Mouse (Mus musculus) kidney, postnatal 0 days (tissue): Measurements from ENCODE around the gene Tns4. TPM values are rescaled to one million over a fixed set of nuclear protein-coding genes. Genes with fewer than 3 reads are reported as not detected.
A peak's percentile ranks its signal among the peaks of the same experiment; 100 is the strongest.

ENCODE experiments used
- ATAC-seq: fragments of 200-750 bp; cut with Nextera tagmentation; replicated peaks from 2 replicates; pipeline ENCODE4 v1.8.0; 2017; ENCODE audit warnings: low read depth, moderate number of reproducible peaks, moderate TSS enrichment, moderate library complexity; ENCODE audit not compliant: low FRiP score
- DNase-seq: peaks from one replicate; pipeline ENCODE4 v3.0.0-alpha.2; 2016; ENCODE audit warnings: low spot score
- H3K27ac ChIP-seq: fragments of 300-500 bp; sonication (generic); 2 replicates; pipeline ENCODE4 v1.5.1; 2014; ENCODE audit warnings: mild to moderate bottlenecking
- H3K27me3 ChIP-seq: fragments of 300-500 bp; sonication (generic); 2 replicates; pipeline ENCODE4 v1.6.1; 2014; ENCODE audit warnings: low read length, mixed read lengths; ENCODE audit not compliant: insufficient read depth
- H3K36me3 ChIP-seq: fragments of 300-500 bp; sonication (generic); 2 replicates; pipeline ENCODE4 v1.6.1; 2014; ENCODE audit warnings: low read length, mixed read lengths; ENCODE audit not compliant: insufficient read depth
- H3K4me1 ChIP-seq: fragments of 300-500 bp; sonication (generic); replicated peaks from 2 replicates; pipeline ENCODE4 v1.6.1; 2014; ENCODE audit warnings: antibody characterized with exemption, low read length, mixed read lengths; ENCODE audit not compliant: insufficient read depth
- H3K4me2 ChIP-seq: fragments of 300-500 bp; sonication (generic); 2 replicates; pipeline ENCODE4 v1.6.1; 2014; ENCODE audit warnings: mild to moderate bottlenecking, low read length, moderate library complexity, mixed read lengths
- H3K4me3 ChIP-seq: fragments of 300-500 bp; sonication (generic); replicated peaks from 2 replicates; pipeline ENCODE4 v1.5.1; 2014; ENCODE audit warnings: low read depth, low read length
- H3K9ac ChIP-seq: fragments of 300-500 bp; sonication (generic); 2 replicates; pipeline ENCODE4 v1.6.1; 2014; ENCODE audit warnings: low read depth, low read length
- H3K9me3 ChIP-seq: fragments of 300-500 bp; sonication (generic); replicated peaks from 2 replicates; pipeline ENCODE4 v1.6.1; 2016; ENCODE audit warnings: low read length, inconsistent platforms, mixed read lengths
- CTCF ChIP-seq: IDR thresholded peaks from 2 replicates; pipeline ENCODE4 v1.5.1; 2016; ENCODE audit warnings: antibody characterized with exemption, low read depth, mild to moderate bottlenecking, moderate library complexity
- WGBS: fragments of 180-500 bp; shearing (Covaris S2); extraction: QIAGEN DNeasy Blood & Tissue Kit; methylation state at CpG from one replicate; pipeline ENCODE4 v1.1.7; 2014; 5-methylcytosine and 5-hydroxymethylcytosine counted together
- polyA plus RNA-seq: library from polyadenylated mRNA; unstranded; fragments of >200 nt; fragmentation: Nextera tagmentation; extraction: Ambion mirVana; gene quantifications from 2 replicates; pipeline ENCODE4 v1.2.1, GENCODE M21; 2015

The Tns4 gene
- polyA plus RNA-seq, 1 experiment from 2014 or later: 0.16 TPM

- DNase-seq (no peak), ATAC-seq (no peak)
- no peak for TF ChIP-seq CTCF
- Histone ChIP-seq H3K4me3 (no peak overlapping the region), H3K4me2 (no peak overlapping the region), H3K27me3 (no peaks in the 10 kb centered on the region), H3K4me1 (0 out of 2 replicates have a peak, but pooled peaks cover 6% of the 10 kb centered on the region), H3K27ac (no peak overlapping the region), H3K9me3 (no peaks in the 10 kb centered on the region), H3K36me3 (no peaks in the 10 kb centered on the region), H3K9ac (no peak overlapping the region)
- 83% methylated on average over 6 of the region's 6 CpGs for WGBS
Observed at GRCm38 (mm10) chr11:99025878-99026277, 63.2 kb downstream of the Tns4 start.

- H3K4me3 ChIP-seq: peak overlapping the region; percentile 75
- ATAC-seq (no peak), DNase-seq (no peak)
- no peaks in the 10 kb centered on the region for H3K27me3 ChIP-seq
- WGBS: 45% methylated on average over 18 of the region's 18 CpGs
- 0 out of 2 replicates have a peak, but pooled peaks cover 6% of the 10 kb centered on the region for H3K4me1 ChIP-seq
- no peak for TF ChIP-seq CTCF
- 0 out of 2 replicates have a peak overlapping the region, but pooled peaks have one; percentile 23 for H3K9ac ChIP-seq
- H3K27ac ChIP-seq: 0 out of 2 replicates have a peak overlapping the region, but pooled peaks have one; percentile 16
- H3K36me3 ChIP-seq: 0 out of 2 replicates have a peak, but pooled peaks cover 7% of the 10 kb centered on the region
- no peaks in the 10 kb centered on the region for H3K9me3 ChIP-seq
- H3K4me2 ChIP-seq: peak overlapping the region; percentile 55
Observed at GRCm38 (mm10) chr11:99024468-99025134, 64.5 kb downstream of the Tns4 start.

GRCm38 (mm10) chr11:99023500-99024467 lies 65.3 kb downstream of the Tns4 start, which contains the start of gene Top2a:
TSS of gene Top2a (minus strand) at chr11:99024189.
- peak; percentile 99 for DNase-seq
- Histone ChIP-seq H3K9me3 (no peaks in the 10 kb centered on the region), H3K36me3 (0 out of 2 replicates have a peak, but pooled peaks cover 10% of the 10 kb centered on the region), H3K4me2 (peak within 1 kb of the TSS; percentile 67), H3K9ac (peak within 1 kb of the TSS; percentile 75), H3K4me3 (peak within 1 kb of the TSS; percentile 75), H3K4me1 (0 out of 2 replicates have a peak, but pooled peaks cover 6% of the 10 kb centered on the region), H3K27ac (peak within 1 kb of the TSS; percentile 52), H3K27me3 (no peaks in the 10 kb centered on the region)
- under 1% methylated on average over 54 of the region's 54 CpGs for WGBS
- no peak for TF ChIP-seq CTCF
- ATAC-seq: peak; percentile 94

GRCm38 (mm10) chr11:99023094-99023493 lies 66.0 kb downstream of the Tns4 start:
- Histone ChIP-seq H3K27ac (no peak overlapping the region), H3K36me3 (0 out of 2 replicates have a peak, but pooled peaks cover 10% of the 10 kb centered on the region), H3K9me3 (no peaks in the 10 kb centered on the region), H3K27me3 (no peaks in the 10 kb centered on the region), H3K4me2 (peak overlapping the region; percentile 67), H3K4me1 (0 out of 2 replicates have a peak, but pooled peaks cover 6% of the 10 kb centered on the region), H3K4me3 (peak overlapping the region; percentile 75), H3K9ac (peak overlapping the region; percentile 75)
- DNase-seq (no peak), ATAC-seq (no peak)
- 4% methylated on average over 4 of the region's 4 CpGs for WGBS
- no peak for TF ChIP-seq CTCF

- Histone ChIP-seq H3K4me2 (peak overlapping the region; percentile 67), H3K9me3 (no peaks in the 10 kb centered on the region), H3K9ac (no peak overlapping the region), H3K27ac (no peak overlapping the region), H3K36me3 (0 out of 2 replicates have a peak, but pooled peaks cover 10% of the 10 kb centered on the region), H3K27me3 (no peaks in the 10 kb centered on the region), H3K4me3 (peak overlapping the region; percentile 75), H3K4me1 (0 out of 2 replicates have a peak, but pooled peaks cover 6% of the 10 kb centered on the region)
- no peak for DNase-seq
- TF ChIP-seq CTCF: no peak
- no peak for ATAC-seq
- WGBS: 68% methylated on average over 5 of the region's 5 CpGs
Observed at GRCm38 (mm10) chr11:99022384-99022933, 66.6 kb downstream of the Tns4 start.
